Mouse (Mus musculus): ENCODE data around the gene Olfr98. TPM values are rescaled to one million over a fixed set of nuclear protein-coding genes. Genes with fewer than 3 reads are reported as not detected.
"Not testable (repeated sequence)": the region's sequence is repeated elsewhere in the genome, so short reads cannot be mapped to it uniquely, and the experiment has no call there.

The Olfr98 gene
- total and polyA plus RNA-seq, 2 experiments from 2014 or later = not detected

GRCm38 (mm10) chr17:37249460-37249859 lies 14.1 kb downstream of the Olfr98 start:
- no peaks in the 10 kb centered on the region for H3K27me3 ChIP-seq (ENCODE audit: control insufficient read depth, insufficient read depth, low read length)
- no peaks in the 10 kb centered on the region for H3K36me3 ChIP-seq (replicated peaks; ENCODE audit: control insufficient read depth, insufficient read depth, low read length)
- H3K4me3 ChIP-seq (ENCODE audit: low read depth, low read length) = no peak overlapping the region
- TF ChIP-seq CTCF (IDR thresholded peaks at IDR 0.05; ENCODE audit: low read depth) (no peak), EP300 (IDR thresholded peaks at IDR 0.05; ENCODE audit: low read depth) (no peak)
- no peak overlapping the region for H3K4me2 ChIP-seq (ENCODE audit: low read depth, low read length)
- H3K4me1 ChIP-seq (ENCODE audit: control insufficient read depth, insufficient read depth) = no peaks in the 10 kb centered on the region
- no peaks in the 10 kb centered on the region for H3K9me3 ChIP-seq (replicated peaks; ENCODE audit: control insufficient read depth, low read length)
- no peak for DNase-seq (ENCODE audit: low spot score)
- no peak overlapping the region for H3K9ac ChIP-seq (replicated peaks; ENCODE audit: low read depth, low read length)
- no peak overlapping the region for H3K27ac ChIP-seq (ENCODE audit: low read depth)
- no peak for ATAC-seq (ENCODE audit: insufficient read depth, low read depth)

- Histone ChIP-seq H3K4me1 (ENCODE audit: control insufficient read depth, insufficient read depth) (no peaks in the 10 kb centered on the region), H3K9me3 (replicated peaks; ENCODE audit: control insufficient read depth, low read length) (no peaks in the 10 kb centered on the region), H3K4me3 (ENCODE audit: low read depth, low read length) (no peak overlapping the region), H3K27ac (ENCODE audit: low read depth) (no peak overlapping the region), H3K36me3 (replicated peaks; ENCODE audit: control insufficient read depth, insufficient read depth, low read length) (no peaks in the 10 kb centered on the region), H3K9ac (replicated peaks; ENCODE audit: low read depth, low read length) (no peak overlapping the region), H3K4me2 (ENCODE audit: low read depth, low read length) (no peak overlapping the region), H3K27me3 (ENCODE audit: control insufficient read depth, insufficient read depth, low read length) (no peaks in the 10 kb centered on the region)
- TF ChIP-seq EP300 (IDR thresholded peaks at IDR 0.05; ENCODE audit: low read depth) (no peak), CTCF (IDR thresholded peaks at IDR 0.05; ENCODE audit: low read depth) (no peak)
- DNase-seq (ENCODE audit: low spot score) = peak; percentile 7
- WGBS = 25% methylated on average over 5 of the region's 5 CpGs
- ATAC-seq (ENCODE audit: insufficient read depth, low read depth) = no peak
Measured at GRCm38 (mm10) chr17:37246715-37247114, 16.8 kb downstream of the Olfr98 start.

GRCm38 (mm10) chr17:37242198-37242597 lies 21.4 kb downstream of the Olfr98 start:
- Histone ChIP-seq H3K4me1 (ENCODE audit: control insufficient read depth, insufficient read depth) (no peaks in the 10 kb centered on the region), H3K4me2 (ENCODE audit: low read depth, low read length) (no peak overlapping the region), H3K36me3 (replicated peaks; ENCODE audit: control insufficient read depth, insufficient read depth, low read length) (no peaks in the 10 kb centered on the region), H3K9me3 (replicated peaks; ENCODE audit: control insufficient read depth, low read length) (no peaks in the 10 kb centered on the region), H3K4me3 (ENCODE audit: low read depth, low read length) (no peak overlapping the region), H3K27ac (ENCODE audit: low read depth) (no peak overlapping the region), H3K9ac (replicated peaks; ENCODE audit: low read depth, low read length) (no peak overlapping the region), H3K27me3 (ENCODE audit: control insufficient read depth, insufficient read depth, low read length) (no peaks in the 10 kb centered on the region)
- TF ChIP-seq CTCF (IDR thresholded peaks at IDR 0.05; ENCODE audit: low read depth) (no peak), EP300 (IDR thresholded peaks at IDR 0.05; ENCODE audit: low read depth) (no peak)
- WGBS = 48% methylated on average over 3 of the region's 3 CpGs
- ATAC-seq (ENCODE audit: insufficient read depth, low read depth) (no peak), DNase-seq (ENCODE audit: low spot score) (no peak)

- ATAC-seq (ENCODE audit: insufficient read depth, low read depth); H3K4me2 ChIP-seq (ENCODE audit: low read depth, low read length); H3K27ac ChIP-seq (ENCODE audit: low read depth); H3K4me3 ChIP-seq (ENCODE audit: low read depth, low read length); DNase-seq (ENCODE audit: low spot score); H3K9ac ChIP-seq (replicated peaks; ENCODE audit: low read depth, low read length); H3K36me3 ChIP-seq (replicated peaks; ENCODE audit: control insufficient read depth, insufficient read depth, low read length); H3K27me3 ChIP-seq (ENCODE audit: control insufficient read depth, insufficient read depth, low read length); H3K9me3 ChIP-seq (replicated peaks; ENCODE audit: control insufficient read depth, low read length); H3K4me1 ChIP-seq (ENCODE audit: control insufficient read depth, insufficient read depth): not testable (repeated sequence)
- WGBS = 71% methylated on average over 2 of the region's 2 CpGs
Measured at GRCm38 (mm10) chr17:37237230-37237629, 26.3 kb downstream of the Olfr98 start, which contains the start of gene Olfr97. TSS of gene Olfr97 (minus strand) at chr17:37237330.

- H3K4me3 ChIP-seq (ENCODE audit: low read depth, low read length) = no peak overlapping the region
- no peak for TF ChIP-seq EP300 (IDR thresholded peaks at IDR 0.05; ENCODE audit: low read depth)
- TF ChIP-seq CTCF (IDR thresholded peaks at IDR 0.05; ENCODE audit: low read depth) = peak; percentile 19; the same call in 1 of the 2 replicates
- no peaks in the 10 kb centered on the region for H3K27me3 ChIP-seq (ENCODE audit: control insufficient read depth, insufficient read depth, low read length)
- H3K9ac ChIP-seq (replicated peaks; ENCODE audit: low read depth, low read length) = no peak overlapping the region
- no peaks in the 10 kb centered on the region for H3K36me3 ChIP-seq (replicated peaks; ENCODE audit: control insufficient read depth, insufficient read depth, low read length)
- 24% methylated on average over 1 of the region's 1 CpGs for WGBS
- no peak overlapping the region for H3K27ac ChIP-seq (ENCODE audit: low read depth)
- H3K9me3 ChIP-seq (replicated peaks; ENCODE audit: control insufficient read depth, low read length) = no peaks in the 10 kb centered on the region; the same call in 1 of the 2 replicates
- DNase-seq (ENCODE audit: low spot score) = no peak
- no peak for ATAC-seq (ENCODE audit: insufficient read depth, low read depth)
- H3K4me1 ChIP-seq (ENCODE audit: control insufficient read depth, insufficient read depth) = no peaks in the 10 kb centered on the region
- no peak overlapping the region for H3K4me2 ChIP-seq (ENCODE audit: low read depth, low read length)
Measured at GRCm38 (mm10) chr17:37221879-37222278, 41.7 kb downstream of the Olfr98 start.

GRCm38 (mm10) chr17:37219846-37220245 lies 43.7 kb downstream of the Olfr98 start, which contains the start of gene Olfr96:
TSS of gene Olfr96 (plus strand) at chr17:37220146.
- Histone ChIP-seq H3K9me3 (replicated peaks; ENCODE audit: control insufficient read depth, low read length) (no peaks in the 10 kb centered on the region; the same call in 1 of the 2 replicates), H3K36me3 (replicated peaks; ENCODE audit: control insufficient read depth, insufficient read depth, low read length) (no peaks in the 10 kb centered on the region), H3K4me2 (ENCODE audit: low read depth, low read length) (no peak within 1 kb of the TSS), H3K27me3 (ENCODE audit: control insufficient read depth, insufficient read depth, low read length) (no peaks in the 10 kb centered on the region), H3K4me3 (ENCODE audit: low read depth, low read length) (no peak within 1 kb of the TSS), H3K9ac (replicated peaks; ENCODE audit: low read depth, low read length) (no peak within 1 kb of the TSS), H3K4me1 (ENCODE audit: control insufficient read depth, insufficient read depth) (no peaks in the 10 kb centered on the region), H3K27ac (ENCODE audit: low read depth) (no peak within 1 kb of the TSS)
- no peak for TF ChIP-seq EP300 (IDR thresholded peaks at IDR 0.05; ENCODE audit: low read depth)
- TF ChIP-seq CTCF (IDR thresholded peaks at IDR 0.05; ENCODE audit: low read depth) = no peak
- 50% methylated on average over 4 of the region's 4 CpGs for WGBS
- DNase-seq (ENCODE audit: low spot score) (no peak), ATAC-seq (ENCODE audit: insufficient read depth, low read depth) (no peak)

Measured in heart, postnatal 0 days (tissue).